Mouse (Mus musculus) gastrocnemius, postnatal 14 days (tissue): ENCODE measurements around the gene Efna3. TPM values are rescaled to one million over a fixed set of nuclear protein-coding genes. Genes with fewer than 3 reads are reported as not detected.

Experiments
- DNase-seq: peaks from one replicate; pipeline ENCODE4 v3.0.0; 2021; ENCODE audit warnings: mixed read lengths
- intact Hi-C: fragments of 180-260 bp; cut with DNase I; formaldehyde crosslinking; loops from one replicate; pipeline ENCODE4 v1.15.1; 2025; ENCODE audit warnings: low total_unique reads
- long read RNA-seq, 2 experiments: library from polyadenylated mRNA; stranded (forward); transcript quantifications; one replicate each; pipeline ENCODE4 v2.0.0; 2021
- total RNA-seq, 2 experiments: library from RNA; stranded (reverse); gene quantifications; 2 replicates each; pipeline ENCODE4 v1.2.3; 2021

Gene Efna3
- total RNA-seq, result not detected
- long read RNA-seq, experiment 1, result 0 reads
- long read RNA-seq, experiment 2, result 0 reads

DNA sequence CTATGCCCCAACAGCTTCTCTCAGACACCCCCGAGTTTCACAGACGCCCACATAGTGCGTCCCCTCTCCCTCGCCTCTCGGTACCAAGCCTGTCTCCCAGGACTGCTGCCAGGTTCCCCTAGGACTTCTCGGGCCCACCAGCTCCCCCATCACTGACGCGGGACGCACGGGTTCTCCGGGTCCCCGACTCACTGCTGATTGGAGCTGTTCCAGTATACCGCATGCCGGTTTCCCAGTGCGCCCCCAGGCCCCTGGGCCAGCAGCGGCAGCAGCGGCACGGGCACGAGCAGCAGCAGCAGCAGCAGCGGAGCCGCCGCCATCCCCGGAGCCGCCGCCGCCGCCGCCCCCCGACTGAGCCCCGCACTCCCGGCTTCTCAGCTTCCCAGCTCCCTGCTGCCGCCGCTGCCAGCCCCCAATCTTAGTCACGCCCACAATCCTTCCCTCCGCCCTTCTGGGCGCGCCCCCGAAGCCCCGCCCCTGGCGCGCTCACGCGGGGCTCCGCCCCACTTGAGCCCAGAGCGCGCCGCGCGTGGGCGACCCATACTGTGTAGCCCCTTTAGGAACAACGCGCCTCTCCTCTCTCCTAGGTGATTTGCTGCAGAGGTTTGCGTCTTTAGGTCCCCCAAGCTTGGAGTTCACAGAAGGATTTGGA lies at the start of gene Efna3:
TSS of gene Efna3 (minus strand) at position 452 of the 652 bp plus-strand sequence.
- intact Hi-C loops, result no loop called here
- peak; percentile 49 for DNase-seq

DNA sequence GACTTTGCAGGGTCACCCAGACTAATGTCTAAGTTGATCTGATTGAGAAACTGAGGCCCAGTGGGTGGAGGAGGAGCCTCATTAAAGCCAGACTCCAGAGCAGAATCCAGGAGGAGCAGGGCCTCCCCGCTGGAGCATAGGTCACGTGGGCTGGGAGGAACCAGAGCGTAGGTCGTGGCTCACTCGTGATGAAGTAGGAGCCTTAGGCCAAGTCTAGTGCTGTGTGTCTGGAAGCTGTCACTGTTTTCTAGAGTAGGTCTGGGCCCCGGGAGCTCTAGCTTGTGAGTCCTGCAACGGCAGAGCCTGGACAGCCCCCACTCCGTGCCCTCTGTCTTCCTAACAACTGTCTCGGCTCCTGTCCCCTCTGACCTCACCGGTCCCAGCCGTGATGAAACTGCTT lies 44.6 kb upstream of the Efna3 start:
- intact Hi-C loops, result no loop called here
- no peak for DNase-seq

- intact Hi-C loops, result no loop called here
These were observed 43.0 kb upstream of the Efna3 start for GRCm38 (mm10) chr3:89365486-89366414.

DNA sequence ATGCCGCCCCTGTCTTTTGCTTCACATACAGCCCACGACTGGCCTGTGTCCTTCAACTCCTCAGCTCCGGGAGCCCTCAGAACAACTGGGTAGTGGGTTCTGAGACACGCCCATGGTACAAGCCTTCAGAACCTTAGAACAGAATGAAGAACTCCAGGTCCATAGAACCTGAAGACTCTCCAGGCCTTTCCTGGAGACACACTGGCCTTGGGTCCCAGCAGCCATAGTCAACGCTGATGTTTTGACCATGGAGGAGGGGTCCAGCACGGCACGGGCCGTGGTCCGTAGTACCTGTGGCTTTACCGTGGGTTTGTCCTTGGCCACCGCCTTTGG lies 42.4 kb upstream of the Efna3 start, which contains the start of gene Dcst1:
TSS of gene Dcst1 (minus strand) at position 101 of the 333 bp plus-strand sequence.
- intact Hi-C loops, result no loop called here
- no peak for DNase-seq

More at GRCm38 (mm10) chr3:89365486-89366414, 43.0 kb upstream of the Efna3 start:
- DNase-seq, result no peak

- intact Hi-C loops, result no loop called here
These were observed 41.9 kb upstream of the Efna3 start for GRCm38 (mm10) chr3:89364631-89365030.

GRCm38 (mm10) chr3:89361675-89362074 lies 38.9 kb upstream of the Efna3 start, which contains the start of gene Dcst2:
Gene Dcst2 (plus strand): TSS chr3:89361975.
- intact Hi-C loops, result no loop called here
- no peak for DNase-seq

More at GRCm38 (mm10) chr3:89364631-89365030, 41.9 kb upstream of the Efna3 start:
- DNase-seq, result no peak

DNA sequence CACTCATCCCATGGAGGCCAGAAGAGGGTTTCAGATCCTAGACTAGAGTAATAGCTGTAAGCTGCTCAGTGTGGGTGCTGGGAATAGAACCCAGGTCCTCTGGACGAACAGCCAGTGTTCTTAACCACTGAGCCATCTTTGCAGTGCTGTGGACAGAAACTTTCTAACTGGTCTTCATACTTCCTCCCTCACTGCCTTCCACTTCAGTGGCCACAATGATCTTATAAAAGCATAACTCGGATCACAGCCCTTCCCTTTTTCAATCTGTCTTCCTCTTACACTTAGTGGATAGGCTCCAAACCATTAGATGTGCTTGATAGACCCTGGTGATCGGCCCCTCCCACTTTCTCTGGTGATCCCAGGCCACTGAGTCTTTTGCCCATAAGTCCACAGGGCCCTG lies 37.5 kb upstream of the Efna3 start:
- no peak for DNase-seq
- intact Hi-C loops, result no loop called here

- DNase-seq, result no peak
- intact Hi-C loops, result loop anchor here (5.0 kb wide), 1 partner anchor 42 kb away; no protein-coding TSS in a partner anchor
These were observed 36.9 kb upstream of the Efna3 start for GRCm38 (mm10) chr3:89359630-89360029.

GRCm38 (mm10) chr3:89356029-89356428 lies 33.3 kb upstream of the Efna3 start:
- intact Hi-C loops, result loop anchor here (5.0 kb wide), 1 partner anchor 39 kb away; no protein-coding TSS in a partner anchor

DNA sequence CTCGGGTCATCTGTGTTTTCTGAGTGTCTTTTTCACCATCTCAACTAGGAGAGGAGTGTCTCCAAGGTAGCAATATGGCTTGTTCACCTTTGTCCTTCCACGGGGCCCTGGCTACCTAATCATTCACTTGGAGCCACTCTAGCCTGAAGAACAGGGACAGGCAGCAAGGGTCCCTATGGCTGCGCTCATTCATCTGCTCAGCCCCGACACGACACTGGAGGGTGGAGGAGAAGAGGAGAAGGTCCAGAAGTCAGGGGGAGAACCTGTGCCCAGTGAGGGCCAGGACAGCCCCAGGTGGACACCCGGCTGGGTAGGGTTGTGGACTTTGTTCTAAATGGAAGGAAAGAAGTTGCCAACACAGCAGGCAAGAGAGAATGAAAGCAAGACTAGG lies 32.7 kb upstream of the Efna3 start:
- intact Hi-C loops, result loop anchor here (5.0 kb wide), 1 partner anchor 38 kb away; no protein-coding TSS in a partner anchor
- DNase-seq, result no peak

More at GRCm38 (mm10) chr3:89356029-89356428, 33.3 kb upstream of the Efna3 start:
- DNase-seq, result no peak

DNA sequence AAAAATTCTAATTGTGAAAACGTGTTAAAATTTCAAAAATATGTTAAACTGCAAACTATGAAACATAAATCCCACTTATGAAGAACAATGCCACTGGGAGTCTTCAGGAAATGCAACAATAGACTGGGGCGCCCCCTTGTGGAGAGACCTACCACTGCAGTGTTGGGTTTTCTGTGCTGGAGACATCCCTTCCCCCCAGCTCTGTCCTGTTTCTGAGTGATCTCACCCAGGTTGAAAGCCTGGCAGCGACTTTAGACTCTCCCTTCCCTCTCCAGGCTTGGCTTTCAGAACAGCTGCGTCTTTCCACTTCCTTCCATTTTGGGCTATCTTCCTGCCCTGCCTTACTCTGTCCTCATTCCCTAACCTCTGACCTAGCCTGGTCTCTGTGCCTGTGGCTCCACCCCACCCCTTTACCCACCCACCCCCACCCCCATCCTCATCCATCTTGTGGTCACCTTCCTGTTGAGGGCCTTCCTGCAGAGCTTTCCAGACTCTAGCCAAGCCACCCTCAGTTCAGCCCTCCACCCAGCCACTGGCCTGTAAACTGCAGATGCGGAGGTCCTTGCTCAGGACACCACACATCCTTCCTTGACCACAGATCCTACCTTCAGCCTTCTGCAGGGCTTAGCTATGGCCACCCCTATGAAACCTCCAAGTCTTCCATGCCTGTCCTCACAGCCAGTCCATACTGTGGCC lies 32.2 kb upstream of the Efna3 start:
- DNase-seq, result peak; percentile 81
- intact Hi-C loops, result loop anchor here (5.0 kb wide), 1 partner anchor 38 kb away; no protein-coding TSS in a partner anchor

DNA sequence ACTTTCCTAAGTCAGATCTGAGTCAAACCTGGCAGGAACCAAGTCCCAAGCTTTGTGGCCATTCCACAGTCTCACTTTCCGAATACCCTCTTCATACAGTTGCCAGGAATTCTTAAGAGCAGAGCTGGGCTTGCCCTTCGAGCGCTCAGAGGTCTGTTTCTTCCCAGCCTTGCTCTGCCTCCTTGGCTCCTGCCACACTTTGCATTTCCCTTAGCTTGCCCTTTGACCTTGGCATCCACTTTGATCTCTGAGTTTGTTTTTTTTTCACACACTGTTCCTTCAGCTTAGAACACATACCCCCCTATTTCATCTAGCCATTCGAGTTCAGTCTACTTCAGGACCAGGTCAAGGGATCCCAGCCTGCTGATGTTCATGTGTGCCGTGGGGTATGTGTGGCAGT lies 28.5 kb upstream of the Efna3 start:
- no peak for DNase-seq
- intact Hi-C loops, result no loop called here

DNA sequence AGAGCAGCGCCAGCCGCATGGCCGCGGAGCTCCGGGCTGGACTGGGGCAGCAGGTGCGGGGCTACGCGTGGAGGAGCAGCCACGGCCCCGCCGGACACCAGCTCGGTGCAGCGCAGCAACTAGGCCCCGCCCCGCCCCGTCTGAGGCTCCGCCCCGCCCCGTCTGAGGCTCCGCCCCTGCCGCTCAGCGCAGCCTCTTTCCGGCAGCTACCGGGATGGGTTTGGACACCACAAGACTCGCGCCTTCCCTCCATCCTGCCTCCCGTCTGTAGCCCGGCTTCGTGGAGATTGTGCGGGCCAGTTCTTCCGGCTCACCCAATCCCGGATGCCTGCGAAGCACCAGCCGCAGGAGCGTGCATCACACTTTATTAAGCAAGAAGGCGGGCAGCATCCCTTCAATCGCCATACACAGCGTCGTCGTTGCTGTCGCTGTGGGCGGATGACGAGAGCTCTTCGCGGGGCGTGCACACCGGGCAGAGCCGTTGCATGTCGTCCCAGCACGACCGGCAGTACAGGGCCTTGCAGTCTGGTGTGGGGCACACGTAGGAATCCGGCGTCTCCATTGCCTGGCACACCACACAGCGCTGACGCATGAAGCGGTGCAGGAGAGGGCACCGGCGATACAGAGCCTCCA lies 27.2 kb upstream of the Efna3 start, which contains the start of gene Adam15:
TSS of gene Adam15 (minus strand) at position 128 of the 633 bp plus-strand sequence.
- peak; percentile 89 for DNase-seq
- intact Hi-C loops, result loop anchor here (10.0 kb wide), 1 partner anchor 135 kb away; no protein-coding TSS in a partner anchor

- DNase-seq, result peak; percentile 67
- intact Hi-C loops, result loop anchor here (10.0 kb wide), 1 partner anchor 136 kb away; no protein-coding TSS in a partner anchor
These were observed 26.4 kb upstream of the Efna3 start for GRCm38 (mm10) chr3:89348911-89349868.

- intact Hi-C loops, result loop anchor here (10.0 kb wide), 1 partner anchor 137 kb away; no protein-coding TSS in a partner anchor
- no peak for DNase-seq
These were observed 25.2 kb upstream of the Efna3 start for GRCm38 (mm10) chr3:89347916-89348315.

- intact Hi-C loops, result loop anchor here (10.0 kb wide), 1 partner anchor 138 kb away; no protein-coding TSS in a partner anchor
- DNase-seq, result no peak
These were observed 24.2 kb upstream of the Efna3 start for GRCm38 (mm10) chr3:89346815-89347540.

- DNase-seq, result no peak
- intact Hi-C loops, result loop anchor here (10.0 kb wide), 1 partner anchor 142 kb away; no protein-coding TSS in a partner anchor
These were observed 20.5 kb upstream of the Efna3 start for GRCm38 (mm10) chr3:89343279-89343678.
